Mouse (Mus musculus): ENCODE measurements around the gene Celsr1. TPM values are rescaled to one million over a fixed set of nuclear protein-coding genes. Genes with fewer than 3 reads are reported as not detected.

Gene Celsr1
- polyA plus RNA-seq, 1 experiment from 2014 or later, result 3.5 TPM

DNA sequence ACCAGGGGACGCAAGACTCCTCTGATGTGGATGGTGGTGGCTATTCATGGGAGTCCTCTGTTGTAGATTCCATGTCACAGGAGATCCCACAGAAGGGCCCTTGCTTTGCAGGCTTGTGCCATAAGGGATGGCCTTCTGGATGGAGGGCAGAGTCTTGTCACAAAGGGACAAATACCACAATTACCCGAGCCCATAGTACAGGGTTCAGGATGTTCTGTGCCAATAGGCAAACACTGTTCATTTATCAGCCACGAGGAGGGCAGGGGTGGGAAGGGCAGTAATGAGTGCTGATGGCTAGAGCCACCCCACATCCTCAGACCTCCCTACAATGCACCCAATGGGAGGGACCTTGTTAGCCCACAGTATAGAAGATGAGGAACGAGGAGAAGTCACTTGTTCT lies 71.9 kb downstream of the Celsr1 start:
- Histone ChIP-seq H3K27ac (replicated peaks; ENCODE audit: low read depth, low read length) (no peak overlapping the region), H3K27me3 (ENCODE audit: control insufficient read depth, insufficient read depth, low read length) (no peaks in the 10 kb centered on the region), H3K9ac (replicated peaks; ENCODE audit: low read length) (no peak overlapping the region), H3K36me3 (ENCODE audit: control insufficient read depth, insufficient read depth, low read length) (no peaks in the 10 kb centered on the region), H3K9me3 (ENCODE audit: control insufficient read depth, low read length) (no peaks in the 10 kb centered on the region), H3K4me2 (ENCODE audit: low read length) (no peak overlapping the region), H3K4me1 (ENCODE audit: control insufficient read depth, insufficient read depth, low read length) (no peaks in the 10 kb centered on the region), H3K4me3 (replicated peaks; ENCODE audit: low read depth, low read length) (no peak overlapping the region)
- DNase-seq (no peak), ATAC-seq (ENCODE audit: low FRiP score, low TSS enrichment) (no peak)
- WGBS, result 87% methylated on average over 4 of the region's 4 CpGs

DNA sequence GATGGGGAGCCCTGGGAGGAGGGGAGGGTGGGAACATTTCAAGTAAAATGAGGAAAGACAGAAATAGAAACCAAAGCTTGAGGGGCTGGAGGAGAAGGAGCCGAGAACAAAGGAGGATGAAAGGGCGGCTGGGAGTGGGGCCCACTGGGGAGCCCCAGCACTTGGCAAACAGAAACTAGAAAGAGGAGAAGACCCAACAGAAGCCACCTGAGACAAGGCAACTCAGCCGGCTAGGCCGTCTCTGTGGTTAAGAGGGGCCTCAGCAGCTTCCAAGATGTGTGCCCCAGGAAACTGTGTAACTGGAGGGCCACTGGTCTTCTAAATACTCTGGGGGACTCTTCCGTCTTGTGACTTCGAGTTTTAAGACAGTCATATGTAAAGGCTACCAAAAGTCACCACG lies 72.4 kb downstream of the Celsr1 start:
- Histone ChIP-seq H3K9ac (replicated peaks; ENCODE audit: low read length) (no peak overlapping the region), H3K4me3 (replicated peaks; ENCODE audit: low read depth, low read length) (no peak overlapping the region), H3K4me1 (ENCODE audit: control insufficient read depth, insufficient read depth, low read length) (no peaks in the 10 kb centered on the region), H3K27me3 (ENCODE audit: control insufficient read depth, insufficient read depth, low read length) (no peaks in the 10 kb centered on the region), H3K27ac (replicated peaks; ENCODE audit: low read depth, low read length) (no peak overlapping the region), H3K4me2 (ENCODE audit: low read length) (no peak overlapping the region), H3K9me3 (ENCODE audit: control insufficient read depth, low read length) (no peaks in the 10 kb centered on the region), H3K36me3 (ENCODE audit: control insufficient read depth, insufficient read depth, low read length) (no peaks in the 10 kb centered on the region)
- no peak for ATAC-seq (ENCODE audit: low FRiP score, low TSS enrichment)
- no peak for DNase-seq
- WGBS, result 78% methylated on average over 7 of the region's 7 CpGs

GRCm38 (mm10) chr15:85956202-85956601 lies 77.4 kb downstream of the Celsr1 start:
- no peak overlapping the region for H3K4me2 ChIP-seq (ENCODE audit: low read length)
- H3K4me1 ChIP-seq (ENCODE audit: control insufficient read depth, insufficient read depth, low read length), result no peaks in the 10 kb centered on the region
- no peak for ATAC-seq (ENCODE audit: low FRiP score, low TSS enrichment)
- H3K9me3 ChIP-seq (ENCODE audit: control insufficient read depth, low read length), result no peaks in the 10 kb centered on the region
- no peaks in the 10 kb centered on the region for H3K27me3 ChIP-seq (ENCODE audit: control insufficient read depth, insufficient read depth, low read length)
- no peaks in the 10 kb centered on the region for H3K36me3 ChIP-seq (ENCODE audit: control insufficient read depth, insufficient read depth, low read length)
- DNase-seq, result no peak
- no peak overlapping the region for H3K9ac ChIP-seq (replicated peaks; ENCODE audit: low read length)
- WGBS, result 79% methylated on average over 6 of the region's 6 CpGs
- H3K27ac ChIP-seq (replicated peaks; ENCODE audit: low read depth, low read length), result no peak overlapping the region
- H3K4me3 ChIP-seq (replicated peaks; ENCODE audit: low read depth, low read length), result no peak overlapping the region

GRCm38 (mm10) chr15:85953458-85953857 lies 80.1 kb downstream of the Celsr1 start:
- Histone ChIP-seq H3K36me3 (ENCODE audit: control insufficient read depth, insufficient read depth, low read length) (no peaks in the 10 kb centered on the region), H3K4me2 (ENCODE audit: low read length) (no peak overlapping the region), H3K27me3 (ENCODE audit: control insufficient read depth, insufficient read depth, low read length) (no peaks in the 10 kb centered on the region), H3K4me1 (ENCODE audit: control insufficient read depth, insufficient read depth, low read length) (no peaks in the 10 kb centered on the region), H3K27ac (replicated peaks; ENCODE audit: low read depth, low read length) (no peak overlapping the region), H3K9ac (replicated peaks; ENCODE audit: low read length) (no peak overlapping the region), H3K9me3 (ENCODE audit: control insufficient read depth, low read length) (no peaks in the 10 kb centered on the region), H3K4me3 (replicated peaks; ENCODE audit: low read depth, low read length) (no peak overlapping the region)
- DNase-seq (no peak), ATAC-seq (ENCODE audit: low FRiP score, low TSS enrichment) (no peak)
- 93% methylated on average over 6 of the region's 6 CpGs for WGBS

- Histone ChIP-seq H3K4me2 (ENCODE audit: low read length) (no peak overlapping the region), H3K36me3 (ENCODE audit: control insufficient read depth, insufficient read depth, low read length) (no peaks in the 10 kb centered on the region), H3K9me3 (ENCODE audit: control insufficient read depth, low read length) (no peaks in the 10 kb centered on the region), H3K4me3 (replicated peaks; ENCODE audit: low read depth, low read length) (no peak overlapping the region), H3K27ac (replicated peaks; ENCODE audit: low read depth, low read length) (no peak overlapping the region), H3K9ac (replicated peaks; ENCODE audit: low read length) (no peak overlapping the region), H3K4me1 (ENCODE audit: control insufficient read depth, insufficient read depth, low read length) (peaks cover 5% of the 10 kb centered on the region; the same call in 1 of the 2 replicates), H3K27me3 (ENCODE audit: control insufficient read depth, insufficient read depth, low read length) (no peaks in the 10 kb centered on the region)
- WGBS, result 73% methylated on average over 16 of the region's 16 CpGs
- DNase-seq (no peak), ATAC-seq (ENCODE audit: low FRiP score, low TSS enrichment) (no peak)
These were observed 84.0 kb downstream of the Celsr1 start for GRCm38 (mm10) chr15:85949421-85950164.

DNA sequence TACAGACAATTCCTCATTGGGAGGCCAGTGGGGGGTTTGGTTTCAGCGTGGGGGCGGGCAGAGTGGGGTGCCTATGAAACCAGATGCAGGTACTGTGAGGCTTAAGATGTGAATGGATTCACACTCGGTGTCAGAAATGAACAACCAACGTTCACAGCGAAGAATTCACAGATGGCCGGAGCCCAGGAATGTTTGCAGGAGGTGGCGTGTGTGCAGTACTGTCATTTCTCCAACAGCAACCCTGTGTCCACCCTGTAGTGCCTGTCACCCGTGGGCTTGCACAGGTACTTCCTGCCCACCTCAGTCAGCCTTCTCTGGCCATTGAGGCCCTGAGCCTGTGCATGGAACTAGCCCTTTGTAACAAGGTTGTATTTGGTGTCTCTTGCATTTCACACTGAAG lies 85.6 kb downstream of the Celsr1 start:
- Histone ChIP-seq H3K9me3 (ENCODE audit: control insufficient read depth, low read length) (no peaks in the 10 kb centered on the region), H3K36me3 (ENCODE audit: control insufficient read depth, insufficient read depth, low read length) (no peaks in the 10 kb centered on the region), H3K9ac (replicated peaks; ENCODE audit: low read length) (no peak overlapping the region), H3K4me2 (ENCODE audit: low read length) (peak overlapping the region; percentile 9), H3K4me3 (replicated peaks; ENCODE audit: low read depth, low read length) (no peak overlapping the region), H3K27me3 (ENCODE audit: control insufficient read depth, insufficient read depth, low read length) (no peaks in the 10 kb centered on the region), H3K27ac (replicated peaks; ENCODE audit: low read depth, low read length) (no peak overlapping the region), H3K4me1 (ENCODE audit: control insufficient read depth, insufficient read depth, low read length) (peaks cover 5% of the 10 kb centered on the region; the same call in 1 of the 2 replicates)
- DNase-seq (no peak), ATAC-seq (ENCODE audit: low FRiP score, low TSS enrichment) (no peak)
- 16% methylated on average over 8 of the region's 8 CpGs for WGBS

DNA sequence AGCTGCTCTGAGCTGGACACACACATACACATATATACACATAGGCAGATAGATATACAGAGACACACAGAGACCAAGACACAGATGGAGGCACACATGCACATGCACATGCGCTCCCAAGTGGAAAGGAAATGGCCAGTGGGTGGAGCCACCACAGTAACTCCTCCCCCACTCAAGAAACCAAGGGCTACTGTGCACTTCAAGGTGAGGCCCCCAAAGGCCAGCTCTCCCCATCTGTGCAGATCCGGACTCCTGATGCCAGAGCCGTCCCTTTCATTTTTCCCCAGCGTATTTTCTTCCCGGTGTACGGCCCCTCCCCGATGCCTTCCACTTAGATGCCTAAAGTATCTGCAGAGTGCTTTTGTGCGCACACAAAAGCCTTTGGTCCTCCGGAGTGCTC lies 86.0 kb downstream of the Celsr1 start:
- H3K27ac ChIP-seq (replicated peaks; ENCODE audit: low read depth, low read length), result no peak overlapping the region
- peaks cover 5% of the 10 kb centered on the region; the same call in 1 of the 2 replicates for H3K4me1 ChIP-seq (ENCODE audit: control insufficient read depth, insufficient read depth, low read length)
- no peak overlapping the region for H3K9ac ChIP-seq (replicated peaks; ENCODE audit: low read length)

DNA sequence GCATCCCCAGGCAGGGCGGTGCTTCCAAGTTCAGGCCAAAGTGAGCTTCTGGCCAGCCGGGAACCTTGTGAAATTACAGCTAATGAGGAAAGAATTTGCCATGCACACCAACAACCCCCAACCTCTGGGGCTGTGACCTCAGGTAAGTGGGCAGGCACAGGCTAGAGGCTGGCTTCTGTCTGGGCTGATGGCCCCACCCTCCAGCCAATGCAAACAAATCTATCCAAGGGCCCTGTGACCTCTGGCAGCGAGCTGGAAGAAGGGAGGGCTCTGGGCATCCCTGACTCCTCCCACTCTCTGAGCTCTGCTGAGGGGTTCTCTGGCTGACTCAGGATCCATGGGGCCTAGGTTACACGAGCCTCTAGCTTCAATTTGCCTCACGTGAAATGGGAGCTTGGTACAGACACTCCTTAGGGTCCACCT lies 97.9 kb downstream of the Celsr1 start:
- no peak overlapping the region for H3K4me3 ChIP-seq (replicated peaks; ENCODE audit: low read depth, low read length)
- 0 out of 2 replicates have a peak, but pooled peaks cover 3% of the 10 kb centered on the region for H3K36me3 ChIP-seq (ENCODE audit: control insufficient read depth, insufficient read depth, low read length)
- no peak overlapping the region for H3K27ac ChIP-seq (replicated peaks; ENCODE audit: low read depth, low read length)
- H3K9ac ChIP-seq (replicated peaks; ENCODE audit: low read length), result no peak overlapping the region
- H3K4me1 ChIP-seq (ENCODE audit: control insufficient read depth, insufficient read depth, low read length), result no peaks in the 10 kb centered on the region
- H3K4me2 ChIP-seq (ENCODE audit: low read length), result no peak overlapping the region
- no peaks in the 10 kb centered on the region for H3K27me3 ChIP-seq (ENCODE audit: control insufficient read depth, insufficient read depth, low read length)
- WGBS, result 46% methylated on average over 5 of the region's 5 CpGs
- H3K9me3 ChIP-seq (ENCODE audit: control insufficient read depth, low read length), result no peaks in the 10 kb centered on the region
- ATAC-seq (ENCODE audit: low FRiP score, low TSS enrichment) (no peak), DNase-seq (no peak)

More for the DNA sequence above, 86.0 kb downstream of the Celsr1 start:
- WGBS, result 12% methylated on average over 9 of the region's 9 CpGs
- peak; percentile 40 for DNase-seq
- H3K9me3 ChIP-seq (ENCODE audit: control insufficient read depth, low read length), result no peaks in the 10 kb centered on the region
- no peak overlapping the region for H3K4me3 ChIP-seq (replicated peaks; ENCODE audit: low read depth, low read length)
- no peaks in the 10 kb centered on the region for H3K27me3 ChIP-seq (ENCODE audit: control insufficient read depth, insufficient read depth, low read length)
- H3K4me2 ChIP-seq (ENCODE audit: low read length), result peak overlapping the region; percentile 9
- no peak for ATAC-seq (ENCODE audit: low FRiP score, low TSS enrichment)
- no peaks in the 10 kb centered on the region for H3K36me3 ChIP-seq (ENCODE audit: control insufficient read depth, insufficient read depth, low read length)

DNA sequence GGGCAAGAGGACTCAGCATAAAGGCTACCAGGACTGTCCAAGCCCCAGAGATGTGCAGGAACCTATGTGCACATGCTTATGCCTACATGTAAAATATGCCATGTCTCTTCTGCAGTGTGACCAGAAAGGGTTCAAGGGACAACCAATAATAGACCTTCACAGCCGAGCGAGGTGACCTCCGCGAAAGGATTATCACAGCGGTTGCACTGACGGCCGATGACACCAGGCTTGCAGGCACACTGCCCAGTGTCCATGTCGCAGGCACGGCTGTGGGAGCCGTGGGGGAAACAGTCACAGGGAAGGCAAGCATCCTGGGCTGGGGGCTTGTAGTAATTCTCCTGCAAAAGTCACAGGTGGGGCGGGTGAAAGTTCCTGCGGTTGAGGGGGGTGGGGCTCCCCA lies 105.4 kb downstream of the Celsr1 start:
- Histone ChIP-seq H3K36me3 (ENCODE audit: control insufficient read depth, insufficient read depth, low read length) (no peaks in the 10 kb centered on the region), H3K27ac (replicated peaks; ENCODE audit: low read depth, low read length) (no peak overlapping the region), H3K4me1 (ENCODE audit: control insufficient read depth, insufficient read depth, low read length) (no peaks in the 10 kb centered on the region), H3K27me3 (ENCODE audit: control insufficient read depth, insufficient read depth, low read length) (no peaks in the 10 kb centered on the region), H3K4me3 (replicated peaks; ENCODE audit: low read depth, low read length) (no peak overlapping the region), H3K9me3 (ENCODE audit: control insufficient read depth, low read length) (no peaks in the 10 kb centered on the region), H3K4me2 (ENCODE audit: low read length) (no peak overlapping the region), H3K9ac (replicated peaks; ENCODE audit: low read length) (no peak overlapping the region)
- no peak for DNase-seq
- ATAC-seq (ENCODE audit: low FRiP score, low TSS enrichment), result no peak
- 76% methylated on average over 12 of the region's 12 CpGs for WGBS

Data from midbrain, embryonic 14.5 days (tissue).